Mouse (Mus musculus) E14TG2a.4 (cell line): ENCODE measurements at regions not wholly inside any gene's neighbourhood (a gene's known extent, or its start where the extent isn't known, plus 50 kb on each side); places are given as distances from the start of the nearest gene placed in this dataset.

Source experiments
- CTCF ChIP-seq: conservative IDR thresholded peaks from 2 replicates; pipeline ENCODE4 v1.5.1; 2014; ENCODE audit warnings: low read length
- NANOG ChIP-seq: IDR thresholded peaks from 2 replicates; pipeline ENCODE4 v1.6.1; 2014; ENCODE audit warnings: borderline replicate concordance, low read length, mixed read lengths

- TF ChIP-seq CTCF, result no peak
- no peak for TF ChIP-seq NANOG
Measured at GRCm38 (mm10) chr4:82092296-82093230, 613.0 kb downstream of the Nfib start.
